Mouse (Mus musculus) MEL (cell line): ENCODE data around the gene Vmp1. TPM values are rescaled to one million over a fixed set of nuclear protein-coding genes. Genes with fewer than 3 reads are reported as not detected.

ENCODE experiments used
- DNase-seq: peaks from one replicate; pipeline ENCODE4 v3.0.0; 2011; ENCODE audit warnings: low read depth, low spot score
- H3K27ac ChIP-seq: 2 replicates; pipeline ENCODE4 v1.5.1; 2012; ENCODE audit warnings: low read depth, mild to moderate bottlenecking, control low read depth, low read length, moderate library complexity; ENCODE audit not compliant: control insufficient read depth
- H3K27me3 ChIP-seq, 2 experiments: fragments of 150-350 bp in 1 of 2; sonication (generic) in 1 of 2; 2 replicates each; pipeline ENCODE4 v1.6.1; 2012; ENCODE audit warnings: low read length in 2 of 2, mild to moderate bottlenecking in 2 of 2, improper control_type of control experiment in 1 of 2, moderate library complexity in 1 of 2; ENCODE audit not compliant: insufficient read depth in 2 of 2, control insufficient read depth in 1 of 2
- H3K36me3 ChIP-seq, 2 experiments: 2 replicates each; pipeline ENCODE4 v1.6.1; 2012 to 2014; ENCODE audit warnings: low read length in 2 of 2, improper control_type of control experiment in 1 of 2, inconsistent platforms in 1 of 2, mild to moderate bottlenecking in 1 of 2; ENCODE audit not compliant: insufficient read depth in 2 of 2, control insufficient read depth in 1 of 2
- H3K4me1 ChIP-seq, 2 experiments: fragments of 150-350 bp in 1 of 2; sonication (generic) in 1 of 2; 2 replicates each; pipeline ENCODE4 v1.6.1; 2012; ENCODE audit warnings: low read length in 2 of 2, improper control_type of control experiment in 1 of 2, mild to moderate bottlenecking in 1 of 2; ENCODE audit not compliant: insufficient read depth in 2 of 2, control insufficient read depth in 1 of 2
- H3K4me3 ChIP-seq, 2 experiments: fragments of 150-350 bp in 1 of 2; sonication (generic) in 1 of 2; 2 replicates each; pipeline ENCODE4 v1.5.1; 2012; ENCODE audit warnings: low read depth in 2 of 2, low read length in 2 of 2, mild to moderate bottlenecking in 2 of 2, moderate library complexity in 2 of 2, control low read depth in 1 of 2, improper control_type of control experiment in 1 of 2; ENCODE audit not compliant: control insufficient read depth in 1 of 2, insufficient read depth in 1 of 2
- H3K79me2 ChIP-seq: 2 replicates; pipeline ENCODE4 v1.6.1; 2012; ENCODE audit warnings: mild to moderate bottlenecking, low read length, moderate library complexity; ENCODE audit not compliant: control insufficient read depth, poor library complexity, insufficient read depth
- H3K9ac ChIP-seq: 2 replicates; pipeline ENCODE4 v1.6.1; 2012; ENCODE audit warnings: low read depth, mild to moderate bottlenecking, control low read depth, low read length, moderate library complexity; ENCODE audit not compliant: control insufficient read depth, poor library complexity, severe bottlenecking
- H3K9me3 ChIP-seq: fragments of 150-350 bp; sonication (generic); replicated peaks from 2 replicates; pipeline ENCODE4 v1.6.1; 2012; ENCODE audit warnings: mild to moderate bottlenecking, low read length, improper control_type of control experiment, moderate library complexity; ENCODE audit not compliant: insufficient read depth
- BHLHE40 ChIP-seq: IDR thresholded peaks from 2 replicates; pipeline ENCODE4 v1.6.1; 2012; ENCODE audit warnings: low read depth, mild to moderate bottlenecking, inconsistent platforms, low read length, improper control_type of control experiment, borderline replicate concordance
- CTCF ChIP-seq, 3 experiments: IDR thresholded peaks in 2 of 3; conservative IDR thresholded peaks in 1 of 3; 2 replicates each; pipeline ENCODE4 v1.5.1; 2011 to 2012; ENCODE audit warnings: low read length in 3 of 3, low read depth in 2 of 3, mild to moderate bottlenecking in 2 of 3, improper control_type of control experiment in 1 of 3, inconsistent platforms in 1 of 3, mixed read lengths in 1 of 3, moderate library complexity in 1 of 3; ENCODE audit not compliant: control insufficient read depth in 1 of 3, insufficient read depth in 1 of 3, poor library complexity in 1 of 3, severe bottlenecking in 1 of 3
- E2F4 ChIP-seq: IDR thresholded peaks from 2 replicates; pipeline ENCODE4 v1.6.1; 2011; ENCODE audit warnings: low read depth, low read length, improper control_type of control experiment, borderline replicate concordance
- EP300 ChIP-seq, 2 experiments: IDR thresholded peaks; 2 replicates each; pipeline ENCODE4 v1.6.1; 2011; ENCODE audit warnings: improper control_type of control experiment in 2 of 2, low read length in 2 of 2, low read depth in 1 of 2, mild to moderate bottlenecking in 1 of 2
- ETS1 ChIP-seq: IDR thresholded peaks from 2 replicates; pipeline ENCODE4 v1.6.1; 2012; ENCODE audit warnings: low read depth, mild to moderate bottlenecking, inconsistent platforms, low read length, improper control_type of control experiment, moderate library complexity
- HCFC1 ChIP-seq: IDR thresholded peaks from 2 replicates; pipeline ENCODE4 v1.6.1; 2012; ENCODE audit warnings: low read depth, mild to moderate bottlenecking, inconsistent platforms, low read length, improper control_type of control experiment, moderate library complexity
- JUND ChIP-seq: IDR thresholded peaks from 2 replicates; pipeline ENCODE4 v1.6.1; 2011; ENCODE audit warnings: low read depth, mild to moderate bottlenecking, improper control_type of control experiment, low read length
- KAT2A ChIP-seq: conservative IDR thresholded peaks from 2 replicates; pipeline ENCODE4 v1.6.1; 2012; ENCODE audit warnings: low read depth, low read length, improper control_type of control experiment, inconsistent platforms
- MAFK ChIP-seq: IDR thresholded peaks from 2 replicates; pipeline ENCODE4 v1.6.1; 2011; ENCODE audit warnings: low read depth, mild to moderate bottlenecking, low read length, improper control_type of control experiment, borderline replicate concordance
- MEF2A ChIP-seq: IDR thresholded peaks from 2 replicates; pipeline ENCODE4 v1.6.1; 2014; ENCODE audit warnings: low read depth, mild to moderate bottlenecking, inconsistent platforms, low read length, improper control_type of control experiment; ENCODE audit not compliant: poor library complexity, insufficient replicate concordance, severe bottlenecking; ENCODE audit errors: extremely low read depth
- MXI1 ChIP-seq: IDR thresholded peaks from 2 replicates; pipeline ENCODE4 v1.6.1; 2011; ENCODE audit warnings: mild to moderate bottlenecking, low read depth, low read length, improper control_type of control experiment
- MYB ChIP-seq: IDR thresholded peaks from 2 replicates; pipeline ENCODE4 v1.6.1; 2011; ENCODE audit warnings: mild to moderate bottlenecking, low read depth, low read length, improper control_type of control experiment
- MYC ChIP-seq: IDR thresholded peaks from 2 replicates; pipeline ENCODE4 v1.6.1; 2011; ENCODE audit warnings: low read depth, mild to moderate bottlenecking, low read length, improper control_type of control experiment, moderate library complexity
- POLR2AphosphoS2 ChIP-seq: IDR thresholded peaks from 2 replicates; pipeline ENCODE4 v1.6.1; 2011; ENCODE audit warnings: low read length, improper control_type of control experiment
- RCOR1 ChIP-seq: IDR thresholded peaks from 2 replicates; pipeline ENCODE4 v1.6.1; 2012; ENCODE audit warnings: low read depth, mild to moderate bottlenecking, inconsistent platforms, low read length, improper control_type of control experiment
- SIN3A ChIP-seq: IDR thresholded peaks from 2 replicates; pipeline ENCODE4 v1.6.1; 2012; ENCODE audit warnings: low read length, improper control_type of control experiment, inconsistent platforms
- SMC3 ChIP-seq: IDR thresholded peaks from 2 replicates; pipeline ENCODE4 v1.6.1; 2011; ENCODE audit warnings: low read depth, low read length, improper control_type of control experiment
- TBP ChIP-seq: IDR thresholded peaks from 2 replicates; pipeline ENCODE4 v1.8.0; 2011; ENCODE audit warnings: low read depth, low read length, improper control_type of control experiment
- TCF12 ChIP-seq: IDR thresholded peaks from 2 replicates; pipeline ENCODE4 v1.6.1; 2014; ENCODE audit warnings: low read depth, mild to moderate bottlenecking, inconsistent platforms, low read length, improper control_type of control experiment, moderate library complexity
- USF1 ChIP-seq: IDR thresholded peaks from 2 replicates; pipeline ENCODE4 v1.6.1; 2014; ENCODE audit warnings: low read depth, mild to moderate bottlenecking, inconsistent platforms, low read length, improper control_type of control experiment, moderate library complexity
- ZMIZ1 ChIP-seq: IDR thresholded peaks from 2 replicates; pipeline ENCODE4 v1.6.1; 2012; ENCODE audit warnings: low read depth, mild to moderate bottlenecking, inconsistent platforms, low read length, improper control_type of control experiment, moderate library complexity
- polyA plus RNA-seq, 2 experiments: library from polyadenylated mRNA; stranded (reverse) in 1 of 2; unstranded in 1 of 2; fragments of >175 nt in 1 of 2; fragments of >200 nt in 1 of 2; gene quantifications; 2 replicates each; pipeline versions ENCODE4 v1.2.1 to v1.2.4; 2012; ENCODE audit warnings: low replicate concordance in 2 of 2, low read depth in 1 of 2; ENCODE audit not compliant: insufficient read length in 2 of 2, insufficient read depth in 1 of 2, missing spikeins in 1 of 2
- total RNA-seq: library from RNA; depleted of rRNA; stranded (reverse); fragments of 300-350 nt; gene quantifications from 2 replicates; pipeline ENCODE4 v1.2.3, GENCODE M21; 2012

The Vmp1 gene
- total and polyA plus RNA-seq, 3 experiments: 61.8 to 94.9 TPM; not detected in 1

DNA sequence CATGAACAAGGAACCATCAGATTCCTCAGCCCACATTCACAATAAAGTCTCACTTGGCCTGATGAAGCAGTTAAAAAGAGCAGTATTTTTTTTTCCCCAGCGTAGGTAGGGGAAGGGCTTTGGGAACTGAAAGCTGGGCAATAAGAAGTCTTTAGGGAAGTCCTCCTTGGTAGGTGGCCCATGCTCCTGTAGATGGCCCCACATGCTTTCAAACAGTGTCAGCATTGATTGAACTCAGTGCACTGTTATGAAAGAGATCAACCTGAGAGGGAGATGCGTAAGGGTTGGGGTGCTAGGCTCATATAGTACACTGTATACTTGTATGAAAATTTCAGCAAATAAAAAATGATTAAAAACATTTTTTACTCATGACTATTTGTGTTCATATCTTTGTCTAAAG is 8.3 kb upstream of the Vmp1 start:
- peaks cover 44 to 60% of the 10 kb centered on the region in 2 experiments for H3K36me3 ChIP-seq
- peak overlapping the region; percentile 94 for H3K27ac ChIP-seq
- no peak for TF ChIP-seq USF1
- peak; percentile 16; the same call in 1 of the 2 replicates for TF ChIP-seq SMC3
- TF ChIP-seq TBP: no peak
- peak; percentile 58 for TF ChIP-seq POLR2AphosphoS2
- TF ChIP-seq CTCF (IDR thresholded peaks at IDR 0.05 in 2 of 3, conservative IDR thresholded peaks at IDR 0.05 in 1 of 3; ENCODE audit: control insufficient read depth in 1 of 3, insufficient read depth in 1 of 3, low read depth in 2 of 3, low read length in 3 of 3, poor library complexity in 1 of 3, severe bottlenecking in 1 of 3): peak in 1 of 3 experiments; percentile 10; a peak in 1 of 6 replicates
- TF ChIP-seq, all 39 proteins: peak for 3
- peak; percentile 46 for DNase-seq
- no peaks in the 10 kb centered on the region for H3K27me3 ChIP-seq
- peak overlapping the region; percentile 50 for H3K9ac ChIP-seq
- no peak overlapping the region for H3K4me3 ChIP-seq
- peaks cover 17% of the 10 kb centered on the region for H3K79me2 ChIP-seq
- peaks cover 8 to 11% of the 10 kb centered on the region in 2 experiments; a peak in 3 of 4 replicates for H3K4me1 ChIP-seq
- no peaks in the 10 kb centered on the region for H3K9me3 ChIP-seq

DNA sequence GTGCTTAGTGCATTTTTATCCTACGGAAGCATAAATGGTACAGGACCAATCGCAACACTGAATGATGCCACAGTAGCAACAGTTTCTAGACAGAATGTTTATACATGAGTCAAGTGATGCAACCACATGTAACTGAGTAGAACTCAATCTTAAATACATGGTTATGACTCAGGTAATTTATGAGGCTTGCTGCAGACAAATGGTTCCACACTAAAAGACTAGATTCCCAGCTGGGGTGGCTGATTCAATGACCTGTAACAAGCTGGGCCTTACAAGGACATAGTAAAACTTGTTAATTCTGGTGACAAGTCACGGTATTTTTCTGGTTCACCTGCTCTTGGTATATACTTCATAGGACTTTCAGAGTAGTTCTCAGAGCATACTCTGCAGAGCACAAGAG is 7.8 kb upstream of the Vmp1 start:
- no peaks in the 10 kb centered on the region for H3K9me3 ChIP-seq
- peak overlapping the region; percentile 50 for H3K9ac ChIP-seq
- DNase-seq: peak; percentile 83
- peaks cover 47 to 55% of the 10 kb centered on the region in 2 experiments for H3K36me3 ChIP-seq
- peaks cover 19% of the 10 kb centered on the region for H3K79me2 ChIP-seq
- peaks cover 8 to 11% of the 10 kb centered on the region in 2 experiments for H3K4me1 ChIP-seq
- no peaks in the 10 kb centered on the region for H3K27me3 ChIP-seq
- no peak overlapping the region for H3K4me3 ChIP-seq
- H3K27ac ChIP-seq: peak overlapping the region; percentile 94
- peak; percentile 48; the same call in 1 of the 2 replicates for TF ChIP-seq MEF2A
- peak; percentile 81 for TF ChIP-seq ETS1
- no peak for TF ChIP-seq MYC
- no peak for TF ChIP-seq CTCF (IDR thresholded peaks at IDR 0.05 in 2 of 3, conservative IDR thresholded peaks at IDR 0.05 in 1 of 3; ENCODE audit: control insufficient read depth in 1 of 3, insufficient read depth in 1 of 3, low read depth in 2 of 3, low read length in 3 of 3, poor library complexity in 1 of 3, severe bottlenecking in 1 of 3)
- TF ChIP-seq HCFC1: no peak
- TF ChIP-seq E2F4: no peak
- no peak for TF ChIP-seq JUND
- TF ChIP-seq RCOR1: no peak
- TF ChIP-seq MAFK: 0 out of 2 replicates have a peak, but pooled peaks have one; percentile 58
- TF ChIP-seq EP300 (IDR thresholded peaks at IDR 0.05; ENCODE audit: low read depth in 1 of 2, low read length in 2 of 2): peak in 1 of 2 experiments; percentile 77; a peak in 2 of 4 replicates
- peak; percentile 44; the same call in 1 of the 2 replicates for TF ChIP-seq TCF12
- peak; percentile 31; the same call in 1 of the 2 replicates for TF ChIP-seq ZMIZ1
- peak; percentile 56; the same call in 1 of the 2 replicates for TF ChIP-seq SIN3A
- TF ChIP-seq BHLHE40: no peak
- TF ChIP-seq MXI1: peak; percentile 37; the same call in 1 of the 2 replicates
- no peak for TF ChIP-seq MYB
- TF ChIP-seq KAT2A: peak; percentile 56
